Mouse (Mus musculus) adrenal gland, postnatal 14 days (tissue): Measurements from ENCODE around the gene Tldc1. TPM values are rescaled to one million over a fixed set of nuclear protein-coding genes. Genes with fewer than 3 reads are reported as not detected.

Experiments
- DNase-seq: peaks from one replicate; pipeline ENCODE4 v3.0.0; 2021; ENCODE audit warnings: mixed read lengths
- total RNA-seq: library from RNA; stranded (reverse); gene quantifications from 2 replicates; pipeline ENCODE4 v1.2.3, GENCODE M21; 2021

Tldc1 gene
- total RNA-seq, 1 experiment from 2014 or later, result 10.8 TPM

- no peak for DNase-seq
These were observed 23.0 kb upstream of the Tldc1 start for GRCm38 (mm10) chr8:119801168-119801567.

GRCm38 (mm10) chr8:119798965-119799264, 20.7 kb upstream of the Tldc1 start:
- no peak for DNase-seq

GRCm38 (mm10) chr8:119798170-119798964, 20.2 kb upstream of the Tldc1 start:
- DNase-seq, result peak; percentile 74

GRCm38 (mm10) chr8:119795651-119796050, 17.4 kb upstream of the Tldc1 start:
- DNase-seq, result no peak

- no peak for DNase-seq
These were observed 16.5 kb upstream of the Tldc1 start for GRCm38 (mm10) chr8:119794689-119795088.

- peak; percentile 81 for DNase-seq
These were observed 13.8 kb upstream of the Tldc1 start for GRCm38 (mm10) chr8:119791804-119792704.

GRCm38 (mm10) chr8:119789581-119789980, 11.4 kb upstream of the Tldc1 start:
- DNase-seq, result no peak

GRCm38 (mm10) chr8:119788607-119789381, 10.6 kb upstream of the Tldc1 start:
- DNase-seq, result no peak

GRCm38 (mm10) chr8:119787341-119787740, 9.1 kb upstream of the Tldc1 start:
- DNase-seq, result no peak

- no peak for DNase-seq
These were observed 8.7 kb upstream of the Tldc1 start for GRCm38 (mm10) chr8:119786871-119787270.

- no peak for DNase-seq
These were observed 7.7 kb upstream of the Tldc1 start for GRCm38 (mm10) chr8:119785764-119786405.

- DNase-seq, result no peak
These were observed 6.5 kb upstream of the Tldc1 start for GRCm38 (mm10) chr8:119784676-119785075.

- no peak for DNase-seq
These were observed 5.9 kb upstream of the Tldc1 start for GRCm38 (mm10) chr8:119784141-119784574.

GRCm38 (mm10) chr8:119783579-119783978, 5.4 kb upstream of the Tldc1 start:
- DNase-seq, result no peak

- peak; percentile 87 for DNase-seq
These were observed 4.5 kb upstream of the Tldc1 start for GRCm38 (mm10) chr8:119782715-119783114.

- DNase-seq, result peak; percentile 71
These were observed 3.0 kb upstream of the Tldc1 start for GRCm38 (mm10) chr8:119781086-119781840.

- DNase-seq, result peak; percentile 21
These were observed 2.3 kb upstream of the Tldc1 start for GRCm38 (mm10) chr8:119780402-119781049.

GRCm38 (mm10) chr8:119779013-119779737, 959 bp upstream of the Tldc1 start:
- DNase-seq, result peak; percentile 87

- DNase-seq, result peak; percentile 60
These were observed 451 bp downstream of the Tldc1 start for GRCm38 (mm10) chr8:119777765-119778164.

- DNase-seq, result peak; percentile 63
These were observed 1.5 kb downstream of the Tldc1 start for GRCm38 (mm10) chr8:119776668-119777245.
